Mouse (Mus musculus) heart, postnatal 14 days (tissue): Measurements from ENCODE around the gene Doc2b. TPM values are rescaled to one million over a fixed set of nuclear protein-coding genes. Genes with fewer than 3 reads are reported as not detected.

Experiments used
- DNase-seq, 2 experiments: peaks; one replicate each; pipeline ENCODE4 v3.0.0; 2021 to 2022
- intact Hi-C: fragments of 180-260 bp; cut with DNase I; formaldehyde crosslinking; loops from one replicate; pipeline ENCODE4 v1.15.1; 2025
- long read RNA-seq, 2 experiments: library from polyadenylated mRNA; stranded (forward); transcript quantifications; one replicate each; pipeline ENCODE4 v2.0.0; 2021
- total RNA-seq, 2 experiments: library from RNA; stranded (reverse); gene quantifications; 2 replicates each; pipeline ENCODE4 v1.2.3; 2021

The Doc2b gene
- under 1 TPM; 0.29 TPM for total RNA-seq
- long read RNA-seq, experiment 1, result 0 reads
- long read RNA-seq, experiment 2, result 0 reads

DNA sequence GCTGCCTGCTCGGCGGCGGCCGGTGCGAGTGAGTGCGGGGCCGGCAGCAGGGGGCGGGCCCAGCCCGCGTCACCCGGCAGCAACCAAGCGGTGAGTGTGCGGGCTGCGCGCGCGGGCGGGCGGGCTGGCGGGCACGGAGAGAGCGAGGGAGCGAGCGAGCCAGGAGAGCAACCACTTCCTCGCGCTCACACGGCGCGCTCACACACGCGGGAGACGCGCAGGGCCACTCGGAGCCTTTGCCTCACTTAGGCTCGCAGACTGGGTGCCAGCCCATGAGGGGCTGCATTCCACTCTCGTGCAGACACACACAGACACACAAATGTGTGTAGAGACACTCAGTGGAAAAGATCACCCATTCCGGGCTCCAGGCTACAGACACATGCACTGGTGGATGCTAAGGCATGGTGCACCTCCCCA lies at the start of gene Doc2b:
Doc2b (minus strand) TSS at position 21 of the 417 bp plus-strand sequence.
- intact Hi-C loops, result no loop called here
- peak; percentile 27 for DNase-seq

DNA sequence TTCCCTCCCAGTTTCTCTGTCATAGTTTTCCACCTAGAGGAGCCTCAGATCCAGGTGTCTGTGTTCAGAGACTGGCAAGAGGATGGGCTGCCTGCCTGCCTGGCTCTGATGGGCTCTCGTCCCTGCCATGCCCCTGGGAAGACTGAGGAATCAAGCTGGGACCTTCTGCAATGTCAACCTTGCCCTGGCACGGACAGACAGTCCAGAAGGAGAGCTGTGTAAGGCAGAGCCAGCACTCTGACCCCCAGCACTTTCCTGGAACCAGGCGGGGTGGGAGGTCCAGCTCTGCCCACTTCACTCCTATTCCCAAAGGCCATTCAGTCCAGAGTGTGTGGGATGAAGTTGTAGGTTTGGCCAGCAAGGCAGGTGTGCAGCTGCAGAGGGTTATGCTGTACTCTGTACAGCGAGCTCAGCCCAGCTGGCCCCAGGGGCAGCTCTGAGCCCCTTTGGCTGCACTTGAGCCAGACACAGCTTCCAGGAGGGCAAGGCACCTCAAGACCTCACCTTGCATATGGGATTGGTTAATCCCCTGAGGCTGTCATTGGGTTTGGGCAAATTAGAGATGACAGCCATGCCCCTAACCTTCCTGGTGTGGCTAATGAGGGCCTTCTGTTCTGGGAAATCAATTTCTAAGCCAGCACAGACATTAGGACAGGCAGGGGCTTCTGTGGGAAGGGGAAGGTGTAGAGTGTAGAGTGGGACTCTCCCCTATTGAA lies 47.2 kb upstream of the Doc2b start:
- DNase-seq, result no peak
- intact Hi-C loops, result no loop called here

DNA sequence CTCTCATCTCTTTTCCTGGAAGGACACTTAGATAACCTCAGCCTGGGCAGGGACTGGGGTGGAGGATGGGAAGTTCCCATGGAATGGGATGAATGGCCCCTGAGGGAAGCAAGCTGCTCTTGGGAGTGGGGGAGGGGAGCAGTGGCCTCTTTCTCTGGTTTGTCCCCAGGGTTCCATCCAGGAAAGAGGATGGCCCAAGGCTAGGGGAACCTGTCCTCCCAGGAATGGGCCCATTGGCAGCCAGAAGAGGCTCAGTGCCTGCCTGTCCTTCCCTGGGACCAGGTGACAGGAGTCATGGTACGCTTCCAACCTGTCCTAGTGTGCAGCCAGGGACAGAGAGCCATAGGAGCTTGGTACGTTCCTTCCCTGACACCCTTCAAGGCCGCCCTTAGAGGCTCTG lies 45.7 kb upstream of the Doc2b start:
- intact Hi-C loops, result no loop called here
- no peak for DNase-seq

DNA sequence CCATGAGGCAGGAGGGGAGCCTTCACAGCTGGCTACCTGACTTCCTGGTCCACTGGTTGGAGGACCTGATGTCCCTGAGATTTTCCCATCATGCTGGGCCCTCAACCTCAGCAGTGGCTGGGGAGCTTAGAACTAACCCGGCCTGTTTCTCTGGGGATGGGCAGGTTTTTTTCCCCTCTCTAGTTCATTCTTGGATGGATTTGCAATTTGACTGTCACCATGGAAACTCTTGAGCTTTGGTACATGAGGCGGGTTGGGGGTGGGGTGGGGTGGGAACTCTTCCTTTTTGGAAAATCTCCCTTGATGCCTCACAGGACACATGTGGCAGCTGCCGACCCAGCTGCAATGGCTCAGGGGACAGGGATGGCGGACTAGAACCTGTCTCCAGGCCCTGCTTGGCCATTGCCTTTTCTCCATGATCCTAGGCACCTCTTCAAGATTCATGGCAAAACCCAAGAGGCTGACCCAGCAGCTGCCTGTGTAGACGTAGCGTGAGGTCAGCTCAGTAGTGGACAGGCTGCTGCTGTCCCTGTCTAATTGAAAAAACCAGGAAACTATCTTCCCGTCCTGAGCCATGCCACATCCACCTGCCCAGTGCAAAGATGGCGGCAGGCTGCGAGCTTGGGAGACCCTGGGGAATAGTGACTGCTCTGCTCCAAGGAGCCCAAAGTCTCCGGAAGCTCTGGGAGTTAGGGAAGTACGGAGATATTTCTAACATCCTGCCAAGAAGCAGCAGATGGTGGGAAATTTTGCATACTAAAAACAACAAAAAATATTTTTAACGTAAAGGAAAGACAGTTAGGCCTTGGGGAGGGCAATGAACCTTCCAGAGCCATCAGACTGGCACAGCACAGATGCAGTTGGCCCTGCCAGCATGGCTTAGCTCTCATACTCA lies 43.9 kb upstream of the Doc2b start:
- intact Hi-C loops, result no loop called here
- no peak for DNase-seq

DNA sequence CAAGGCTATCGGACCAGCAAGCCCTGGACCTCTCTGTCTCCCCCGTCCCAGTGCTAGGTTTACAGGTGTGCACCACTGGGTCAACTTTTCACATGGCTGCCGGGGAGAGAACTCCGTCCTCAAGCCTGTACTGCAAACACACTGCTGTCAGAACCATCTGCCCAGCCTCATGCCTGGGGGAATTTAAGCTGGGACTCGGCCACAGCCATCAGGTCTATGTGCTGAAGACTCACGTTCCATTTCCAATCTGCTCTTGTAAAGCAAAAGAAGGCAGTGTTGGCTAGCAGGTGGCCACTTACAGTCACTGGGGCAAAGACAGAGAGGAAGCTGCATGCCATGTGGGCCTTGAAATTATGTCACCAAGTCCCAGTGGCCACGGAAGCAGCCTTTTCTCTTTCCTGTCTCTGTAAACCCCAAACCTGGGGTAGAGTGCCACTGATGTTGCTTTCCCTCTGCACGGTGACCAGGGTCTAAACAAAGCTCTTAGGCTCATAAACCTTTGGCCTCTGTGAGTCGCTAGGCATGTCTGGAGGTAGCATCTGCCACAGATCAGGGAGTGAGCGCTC lies 43.1 kb upstream of the Doc2b start:
- intact Hi-C loops, result no loop called here
- DNase-seq, result no peak

DNA sequence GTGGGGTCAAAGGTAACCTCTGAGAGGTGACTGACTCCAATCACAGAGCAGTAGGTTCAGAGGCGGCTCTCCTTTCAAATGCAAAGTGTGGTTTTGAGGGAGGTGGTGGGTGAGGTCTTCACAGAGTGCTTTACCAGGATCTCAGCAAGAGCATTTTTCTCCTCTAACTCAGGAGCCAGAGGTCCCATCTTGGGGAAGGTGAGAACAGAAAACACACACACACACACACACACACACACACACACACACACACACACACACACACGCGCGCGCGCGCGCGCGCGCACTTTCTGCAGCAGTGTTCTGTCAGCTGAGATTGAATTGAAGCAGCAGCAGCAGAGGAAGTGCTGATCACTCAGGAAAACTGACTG lies 40.4 kb upstream of the Doc2b start:
- intact Hi-C loops, result no loop called here
- DNase-seq, result no peak

DNA sequence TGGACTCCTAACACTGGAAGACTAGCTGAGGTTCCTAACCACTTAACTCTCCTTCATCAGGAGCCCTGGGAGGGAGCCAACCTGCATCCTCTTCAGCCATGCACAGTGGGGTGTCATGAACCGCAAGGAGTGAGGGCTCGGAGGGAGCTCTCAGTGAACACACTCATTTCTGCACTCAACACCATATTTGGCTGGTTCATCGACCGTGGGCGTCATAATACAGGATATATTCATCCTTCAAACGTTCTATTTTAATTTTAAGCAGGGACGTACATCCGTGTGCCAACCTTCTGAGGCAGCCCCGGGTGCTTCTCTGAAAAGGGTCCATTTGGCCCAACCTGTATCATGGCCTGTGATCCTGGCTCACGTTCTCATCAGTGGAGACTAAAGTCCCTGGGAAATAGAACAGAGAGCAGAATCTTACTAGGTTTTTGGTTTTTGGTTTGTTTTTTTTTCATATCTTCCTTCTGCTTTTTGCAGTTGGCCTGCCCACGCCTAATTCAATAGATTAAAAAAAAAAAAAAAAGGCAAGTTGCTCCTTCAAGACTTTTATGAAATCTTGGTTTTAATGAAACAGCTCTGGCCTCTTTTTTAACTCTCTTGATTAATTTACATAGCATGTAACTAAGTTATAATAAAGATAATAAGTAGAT lies 39.9 kb upstream of the Doc2b start:
- no peak for DNase-seq
- intact Hi-C loops, result no loop called here

DNA sequence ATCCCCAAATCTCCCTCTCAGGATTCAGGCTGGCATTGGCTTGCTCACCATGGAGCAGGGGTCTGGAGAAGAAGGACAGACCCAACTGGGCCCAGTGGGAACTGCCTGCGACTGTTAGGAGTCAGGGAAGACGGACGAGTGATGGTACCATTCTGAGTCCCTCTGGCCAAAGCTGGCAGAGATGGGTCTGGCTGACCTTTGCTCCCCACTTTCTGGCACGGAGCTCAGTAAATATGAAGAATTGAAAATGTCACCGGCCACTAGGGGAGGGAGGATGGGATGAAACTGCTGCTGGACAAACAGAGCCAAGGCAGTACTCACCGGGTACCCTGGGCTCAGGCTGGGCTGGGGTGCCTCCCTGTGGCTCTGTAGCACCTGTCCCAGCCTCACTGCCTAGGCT lies 37.2 kb upstream of the Doc2b start:
- DNase-seq, result no peak
- intact Hi-C loops, result no loop called here

DNA sequence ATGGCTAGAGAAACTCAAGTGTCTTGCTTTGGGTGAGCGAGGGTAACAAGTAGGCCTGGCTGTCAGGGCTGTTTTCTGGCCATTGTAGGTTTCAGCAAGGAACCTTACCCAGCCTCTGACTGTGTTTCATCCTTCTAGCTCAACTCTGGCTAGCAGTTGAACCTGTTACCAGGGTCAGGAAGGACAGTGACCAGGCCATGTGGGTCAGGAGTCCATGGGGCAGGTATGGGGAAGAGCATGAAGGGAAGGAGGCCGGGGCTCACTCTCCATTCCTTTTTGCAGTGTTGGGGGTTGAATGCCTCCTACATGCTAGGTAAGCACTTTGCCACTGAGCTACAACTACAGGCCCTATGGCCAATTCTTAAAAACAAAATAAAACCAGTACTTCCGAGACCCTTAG lies 34.5 kb upstream of the Doc2b start:
- intact Hi-C loops, result no loop called here
- DNase-seq, result no peak

DNA sequence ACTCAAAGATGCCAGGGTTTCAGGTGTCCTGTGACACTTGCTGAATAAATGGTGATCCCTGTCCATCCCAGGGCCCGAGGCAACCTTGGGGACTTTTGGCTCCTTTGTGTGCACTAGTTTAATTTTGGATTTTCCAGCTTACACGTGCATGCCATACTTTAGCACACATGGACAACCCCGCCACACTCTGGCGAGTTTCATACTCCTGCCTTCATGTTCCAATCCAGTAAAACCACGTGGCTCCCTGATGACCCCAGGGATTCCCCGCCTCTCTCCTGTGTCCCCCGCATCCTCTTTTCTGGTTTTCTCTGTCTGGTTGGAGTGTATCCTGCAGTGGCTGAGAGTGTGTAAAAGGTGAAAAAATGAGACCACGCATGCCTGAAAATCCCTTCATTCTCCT lies 31.6 kb upstream of the Doc2b start:
- intact Hi-C loops, result no loop called here
- no peak for DNase-seq

DNA sequence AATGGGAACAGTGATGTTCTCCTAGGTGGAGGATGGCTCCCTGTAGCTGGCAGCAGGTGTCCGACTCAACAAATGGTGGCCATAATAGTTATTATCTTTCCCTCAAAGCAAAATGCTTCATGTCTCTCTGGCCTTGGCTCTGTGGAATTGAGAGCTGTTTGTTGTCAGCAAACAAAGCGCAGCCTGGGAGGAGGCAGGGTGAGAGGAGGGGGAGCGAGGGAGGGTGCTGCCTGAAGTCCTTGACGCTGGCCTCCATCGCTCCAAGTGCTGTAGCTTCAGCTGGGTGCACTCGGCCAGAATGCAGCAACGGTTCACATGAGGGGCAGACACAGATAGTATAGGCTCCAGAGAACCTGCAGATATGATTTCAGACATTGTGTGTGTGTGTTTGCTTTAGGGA lies 27.7 kb upstream of the Doc2b start:
- DNase-seq, result no peak
- intact Hi-C loops, result no loop called here

DNA sequence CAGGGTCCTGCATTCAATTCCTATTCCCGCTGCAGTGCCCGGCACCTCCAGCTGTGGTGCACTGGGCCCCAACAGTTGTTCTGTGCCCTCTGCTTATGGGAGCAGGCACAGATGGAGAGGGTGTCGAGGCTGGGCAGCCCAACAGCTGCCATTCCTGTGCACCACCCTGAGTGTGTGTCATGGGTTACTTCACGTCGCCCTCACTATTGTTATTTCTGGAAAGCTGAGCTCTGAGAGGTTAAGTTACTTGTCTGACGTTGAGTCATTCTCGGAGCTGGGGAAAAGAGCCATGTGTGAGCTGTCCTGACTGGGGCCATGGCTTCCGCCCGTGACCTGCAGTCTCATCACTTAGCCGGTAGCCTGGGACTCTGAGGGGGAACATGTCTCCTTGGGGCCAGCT lies 17.2 kb upstream of the Doc2b start:
- peak; percentile 18 to 27 for DNase-seq
- intact Hi-C loops, result no loop called here

DNA sequence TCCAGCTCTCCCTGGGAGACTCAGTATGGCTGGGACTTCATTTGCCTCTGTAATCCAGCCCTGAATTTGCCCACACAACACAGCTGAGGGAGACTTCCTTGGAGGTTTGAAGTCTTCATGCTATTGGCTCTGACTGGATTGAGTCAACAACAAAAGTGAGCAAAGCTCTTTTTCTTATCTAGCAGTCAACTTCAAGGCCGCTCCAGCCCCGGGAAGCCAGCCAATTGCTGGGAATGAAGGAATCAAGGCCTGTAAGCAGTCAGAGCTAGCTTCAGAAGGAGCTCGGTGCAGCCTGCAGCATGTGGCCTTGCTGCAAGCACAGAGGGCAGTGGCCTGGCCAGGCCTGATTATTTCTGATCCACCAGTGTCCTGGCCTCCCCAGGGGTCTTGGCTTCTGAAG lies 16.1 kb upstream of the Doc2b start:
- DNase-seq, result peak; percentile 92
- intact Hi-C loops, result no loop called here

DNA sequence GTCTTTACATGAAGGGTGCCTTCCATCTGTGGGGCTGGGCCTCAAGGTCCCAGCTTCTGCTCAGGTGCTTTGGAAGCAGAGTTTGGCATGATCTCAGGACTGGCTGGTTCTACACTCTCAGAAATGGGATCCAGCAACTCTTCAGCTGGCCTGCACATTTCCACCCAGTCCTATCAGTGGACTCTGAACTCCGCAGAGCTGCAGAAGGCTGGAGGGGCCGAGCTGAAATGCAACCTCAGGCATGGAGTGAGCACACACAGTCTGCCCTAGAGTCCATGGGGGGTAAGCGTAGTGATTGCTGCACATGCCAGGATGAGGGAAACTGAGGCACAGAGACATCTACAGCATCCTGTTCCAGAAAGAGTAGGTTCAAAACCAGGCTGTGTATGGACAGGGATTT lies 14.7 kb upstream of the Doc2b start:
- intact Hi-C loops, result no loop called here
- no peak for DNase-seq

DNA sequence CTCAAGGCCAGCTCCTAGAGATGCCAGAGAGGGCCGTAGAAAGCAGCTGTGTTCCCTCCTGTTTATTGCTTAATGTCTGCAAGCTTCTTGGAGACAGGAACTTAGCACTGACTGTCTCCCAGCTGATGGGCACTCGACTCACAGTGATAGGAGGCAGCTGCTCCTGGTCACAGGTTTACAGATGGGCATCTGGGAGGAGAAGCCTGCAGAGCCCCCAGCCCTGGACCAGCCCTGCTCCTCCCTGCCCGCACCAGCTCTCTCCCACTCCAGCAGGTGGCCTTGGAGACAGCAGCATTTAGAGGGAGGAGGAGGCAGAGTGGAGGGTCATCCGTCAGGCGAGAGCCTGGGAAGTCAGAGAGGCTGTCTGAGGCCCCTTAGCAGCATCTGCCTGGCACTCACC lies 11.6 kb upstream of the Doc2b start:
- no peak for DNase-seq
- intact Hi-C loops, result no loop called here

DNA sequence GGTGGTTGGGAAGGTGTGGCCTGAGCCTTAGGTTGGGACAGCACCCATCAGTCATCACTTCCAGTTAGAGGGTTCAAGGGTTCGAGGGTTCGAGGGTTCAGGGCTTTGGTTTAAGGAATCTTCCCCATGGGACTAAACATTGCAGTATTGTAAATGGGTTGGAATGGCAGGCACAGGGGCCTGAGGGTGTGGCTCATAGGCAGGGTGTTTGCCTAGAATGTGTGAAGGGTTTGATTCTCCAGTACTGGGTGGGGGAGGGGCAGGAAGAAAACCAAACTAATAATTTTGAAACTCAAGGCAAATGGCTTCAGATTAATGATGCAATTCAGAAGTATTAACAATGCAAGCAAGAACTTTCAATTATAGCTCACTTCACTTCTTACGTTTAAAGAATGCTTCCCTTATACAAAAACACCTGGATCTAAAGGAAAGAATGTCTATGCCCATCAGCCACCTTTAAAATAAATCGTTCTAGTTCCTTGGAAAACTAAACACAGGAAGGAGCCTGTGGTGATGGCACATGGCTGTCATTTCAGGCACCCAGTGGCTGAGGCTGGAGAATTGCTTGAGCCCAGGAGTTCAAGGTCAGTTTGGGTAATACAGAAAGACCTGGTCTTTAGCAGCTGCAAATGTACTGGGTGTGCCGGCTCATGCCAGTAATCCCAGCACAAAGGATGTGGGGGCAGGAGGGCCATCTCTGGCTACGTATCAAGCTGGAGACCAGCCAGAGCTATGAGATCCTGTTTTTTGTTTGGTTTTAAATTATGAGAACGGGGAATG lies 6.1 kb upstream of the Doc2b start:
- intact Hi-C loops, result no loop called here
- no peak for DNase-seq

DNA sequence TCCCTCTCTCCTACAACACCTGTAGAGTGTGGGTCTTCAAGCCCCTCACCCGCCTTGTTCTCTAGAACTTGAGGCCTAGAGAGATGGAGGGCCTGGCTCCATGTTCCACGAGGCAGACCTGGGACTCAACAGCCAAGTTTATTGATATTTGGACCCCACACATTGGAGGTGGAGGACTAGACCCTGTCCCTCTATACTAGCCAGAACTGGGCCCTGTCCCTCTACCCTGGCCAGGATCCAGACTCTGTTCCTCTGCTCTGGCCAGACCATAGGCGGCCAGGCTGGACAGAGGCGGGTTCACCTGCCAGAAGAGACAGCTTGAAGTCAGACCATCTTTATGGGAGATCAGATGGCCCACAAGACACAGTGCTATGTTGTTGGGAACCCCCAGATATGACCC lies 5.5 kb upstream of the Doc2b start:
- intact Hi-C loops, result no loop called here
- DNase-seq, result no peak

DNA sequence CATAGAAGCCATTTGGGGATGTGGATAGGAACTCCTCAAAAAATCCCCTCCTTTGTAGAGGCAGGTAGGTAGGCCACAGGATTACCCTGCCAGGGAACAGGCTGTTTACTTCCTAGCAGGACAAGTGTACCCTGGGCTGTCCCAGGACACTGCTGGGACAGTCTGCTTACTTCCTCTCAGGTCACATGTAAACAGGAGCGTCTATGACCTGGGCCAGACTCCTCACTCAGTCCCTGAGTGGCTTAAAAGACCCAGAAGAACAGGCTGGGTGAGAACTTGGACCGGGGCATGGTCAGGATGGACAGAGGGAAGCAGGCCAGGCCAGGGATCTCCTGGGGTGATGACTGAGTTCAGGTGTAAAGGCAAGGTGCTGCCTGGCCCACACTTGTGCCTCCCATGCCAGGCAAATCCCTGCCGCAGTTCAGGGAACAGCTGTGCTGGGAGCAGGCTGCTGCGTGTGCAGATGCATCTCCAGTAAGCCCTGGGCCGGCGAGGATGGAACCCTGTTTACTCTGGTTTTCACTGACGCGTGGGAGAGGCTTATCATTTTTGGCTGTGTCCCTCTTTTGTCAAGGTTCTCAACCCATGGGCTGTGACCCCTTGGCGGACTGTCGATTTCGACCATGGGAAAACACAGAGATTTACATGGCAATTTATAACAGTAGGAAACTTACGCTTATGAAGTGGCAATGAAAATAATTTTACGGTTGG lies 842 bp upstream of the Doc2b start:
- no peak for DNase-seq
- intact Hi-C loops, result no loop called here

DNA sequence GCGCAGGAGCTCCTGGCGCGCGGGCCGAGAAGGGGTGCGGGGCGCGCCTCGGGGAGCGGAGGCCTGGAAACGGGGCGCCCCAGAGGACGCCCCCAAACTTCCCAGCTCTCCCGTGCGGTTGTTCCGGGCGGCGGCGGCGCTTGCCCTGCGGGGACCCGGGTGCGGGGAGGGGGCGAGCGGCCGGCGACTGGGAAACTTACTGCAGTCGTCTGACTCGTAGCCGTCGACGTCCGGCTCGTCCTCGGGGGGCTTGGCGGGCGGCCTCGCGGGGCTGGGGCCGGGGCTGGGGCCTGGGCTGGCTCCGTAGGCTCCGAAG lies 570 bp downstream of the Doc2b start:
- peak in 1 of 2 experiments; percentile 40 for DNase-seq
- intact Hi-C loops, result no loop called here
